2 mouse cellular contexts compared by ENCODE assay signal in the genomic region with DNA sequence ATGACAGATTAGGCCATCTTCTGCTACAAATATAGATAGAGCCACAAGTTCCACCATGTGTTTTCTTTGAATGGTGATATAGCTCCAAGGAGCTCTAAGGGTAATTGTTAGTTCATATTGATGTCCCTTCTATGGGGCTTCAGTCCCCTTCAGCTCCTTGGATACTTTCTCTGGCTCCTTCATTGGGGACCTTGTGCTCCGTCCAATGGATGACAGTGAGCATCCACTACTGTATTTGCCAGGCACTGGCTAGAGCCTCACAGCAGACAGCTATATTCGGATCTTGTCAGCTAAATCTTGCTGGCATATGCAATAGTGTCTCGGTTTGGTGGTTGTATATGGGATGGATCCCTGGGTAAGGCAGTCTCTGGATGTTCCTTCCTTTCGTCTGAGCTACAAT. TPM values are rescaled to one million over a fixed set of nuclear protein-coding genes. Genes with fewer than 3 reads are reported as not detected.
"Had no signal": no experiment of that assay in that cellular context is flagged by ENCODE, and none has a peak within 500 bp of the region (broad histone marks: within the 10 kb centered on the region; RNA-seq: fewer than 3 reads in every experiment).

No protein-coding gene starts in this region.

RNA-seq across cellular contexts. Expression of a gene that starts 5.7 kb away (rescaled TPM):
- total RNA-seq: megakaryocyte, adult 5-6 weeks; megakaryocyte-erythroid progenitor cell, adult 5-6 weeks had no signal

RNA-seq across cellular contexts. Expression of a gene that starts 41.8 kb away (rescaled TPM):
- total RNA-seq: megakaryocyte, adult 5-6 weeks; megakaryocyte-erythroid progenitor cell, adult 5-6 weeks had no signal
